Mouse (Mus musculus): Measurements from ENCODE around the gene Fbxl16.

DNA sequence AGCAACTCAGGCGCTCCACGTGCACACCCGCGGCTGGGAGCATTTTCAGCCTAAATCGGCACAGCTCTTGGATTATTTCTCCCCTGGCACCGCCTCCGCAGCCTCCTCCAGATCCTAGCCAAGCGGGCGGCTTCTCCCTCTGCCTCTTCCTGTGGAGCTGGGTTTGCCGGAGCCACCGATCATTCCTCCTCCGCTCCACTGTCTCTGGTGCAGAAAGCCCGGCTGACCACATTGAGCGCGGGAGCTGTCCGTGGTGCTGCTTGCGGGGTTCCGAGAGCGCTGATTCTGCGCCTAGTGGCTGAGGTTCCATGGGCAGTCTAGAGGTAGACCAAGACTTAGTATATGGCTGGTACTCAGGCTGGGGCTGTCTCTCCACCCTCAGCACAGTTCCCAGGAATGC, 4.6 kb downstream of the Fbxl16 start:
- TF ChIP-seq MYOG (IDR thresholded peaks at IDR 0.05; ENCODE audit: control insufficient read depth in 1 of 3, insufficient read depth in 1 of 3, insufficient read length in 2 of 3, low read depth in 2 of 3) (peak in 1 of 3 experiments; percentile 14), POLR2A (IDR thresholded peaks at IDR 0.05; ENCODE audit: insufficient read length, low read depth) (no peak), USF1 (IDR thresholded peaks at IDR 0.05; ENCODE audit: low read depth) (no peak), TCF12 (IDR thresholded peaks at IDR 0.05; ENCODE audit: insufficient read depth, poor library complexity, severe bottlenecking) (no peak), POLR2AphosphoS2 (IDR thresholded peaks at IDR 0.05; ENCODE audit: insufficient read length, low read depth) (no peak)

Measured in myocyte (in vitro differentiated cells).